Comparison of ENCODE assay signal across 26 mouse cellular contexts in genomic region chr5:5354684-5355368, GRCm38 (mm10).
DNase-seq lines count a peak whose midpoint lies in the region; ATAC-seq and TF ChIP-seq lines count a peak whose summit lies in the region.
"Had no signal": no experiment of that assay in that cellular context is flagged by ENCODE, and none has a peak within 500 bp of the region (broad histone marks: within the 10 kb centered on the region; RNA-seq: fewer than 3 reads in every experiment).

No protein-coding gene starts in this region.

- TF ChIP-seq EP300 in CH12.LX (IDR thresholded peaks at IDR 0.05; ENCODE audit: low read length), result no peak

- no peak overlapping the region for H3K27ac ChIP-seq in kidney, embryonic 14.5 days (ENCODE audit: low read depth, low read length)
- H3K27ac ChIP-seq in kidney, adult 2 months (ENCODE audit: insufficient read depth, low read depth, low read length), result no peak overlapping the region
- no peak overlapping the region for H3K27ac ChIP-seq in kidney, embryonic 16.5 days (ENCODE audit: low read length)
- no peak overlapping the region for H3K27ac ChIP-seq in lung, embryonic 16.5 days (ENCODE audit: low read length)
- no peak overlapping the region for H3K27ac ChIP-seq in CH12.LX (ENCODE audit: insufficient read depth, low read depth)
- H3K27ac ChIP-seq: embryonic facial prominence, embryonic 13.5 days; embryonic facial prominence, embryonic 15.5 days; forebrain, embryonic 10.5 days; forebrain, embryonic 12.5 days had no signal

- H3K36me3 ChIP-seq in kidney, embryonic 14.5 days (ENCODE audit: control insufficient read depth, insufficient read depth, low read length), result no peaks in the 10 kb centered on the region
- no peaks in the 10 kb centered on the region for H3K36me3 ChIP-seq in kidney, adult 2 months (ENCODE audit: control insufficient read depth, insufficient read depth, low read length)
- no peaks in the 10 kb centered on the region for H3K36me3 ChIP-seq in kidney, embryonic 16.5 days (ENCODE audit: insufficient read depth, low read length)
- 0 out of 2 replicates have a peak, but pooled peaks cover 2% of the 10 kb centered on the region for H3K36me3 ChIP-seq in lung, embryonic 16.5 days (ENCODE audit: control insufficient read depth, insufficient read depth, low read length)
- peaks cover 0 to 12% of the 10 kb centered on the region in 2 experiments for H3K36me3 ChIP-seq in CH12.LX (replicated peaks in 1 of 2; ENCODE audit: control insufficient read depth in 1 of 2, insufficient read depth in 1 of 2, low read length in 1 of 2)
- H3K36me3 ChIP-seq: embryonic facial prominence, embryonic 13.5 days; embryonic facial prominence, embryonic 15.5 days; forebrain, embryonic 10.5 days had no signal

- in situ Hi-C loops in CH12.LX (cut with MboI; ENCODE audit: low pct_ligation_motif_present, low pct_unique_long_range_greater_than_20kb, low sequenced_read_pairs), result loop anchor here (25.0 kb wide), 1 partner anchor 393 kb away; no protein-coding TSS in a partner anchor

- 9% methylated on average over 5 of the region's 5 CpGs for WGBS in kidney, embryonic 14.5 days
- 29% methylated on average over 5 of the region's 5 CpGs for WGBS in kidney, adult 2 months
- 9% methylated on average over 5 of the region's 5 CpGs for WGBS in kidney, embryonic 16.5 days
- 23% methylated on average over 5 of the region's 5 CpGs for WGBS in lung, embryonic 16.5 days

- DNase-seq in kidney, adult 2 months, result no peak
- no peak for DNase-seq in kidney, postnatal 4 days
- no peak for DNase-seq in lung, adult 18-20 months
- DNase-seq in CH12.LX (ENCODE audit: extremely low read depth), result no peak
- DNase-seq in left cerebral cortex, adult 18-20 months (ENCODE audit: low spot score in 2 of 2), result no peak
- DNase-seq: adrenal gland, adult 2 months; adrenal gland, postnatal 10 days; adrenal gland, postnatal 25 days; B cell, adult 2 months; cerebellum, adult 11 months; cerebellum, adult 18-20 months; cerebellum, adult 8-10 months; cerebellum, adult 9-11 months; cerebellum, postnatal 14 days; cerebellum, postnatal 36 days; embryo, embryonic 11 days had no signal

- no peak for TF ChIP-seq RAD21 in CH12.LX (IDR thresholded peaks at IDR 0.05; ENCODE audit: low read depth, low read length)

- no peaks in the 10 kb centered on the region for H3K9me3 ChIP-seq in kidney, embryonic 14.5 days (ENCODE audit: control insufficient read depth, low read length)
- H3K9me3 ChIP-seq in kidney, embryonic 16.5 days (ENCODE audit: low read length), result peaks cover 3% of the 10 kb centered on the region; the same call in 1 of the 2 replicates
- no peaks in the 10 kb centered on the region for H3K9me3 ChIP-seq in lung, embryonic 16.5 days (ENCODE audit: control insufficient read depth, low read length)
- H3K9me3 ChIP-seq in CH12.LX (replicated peaks; ENCODE audit: low read length), result no peaks in the 10 kb centered on the region
- H3K9me3 ChIP-seq: embryonic facial prominence, embryonic 13.5 days; embryonic facial prominence, embryonic 15.5 days; forebrain, embryonic 10.5 days; forebrain, embryonic 12.5 days had no signal

- no peak for TF ChIP-seq CTCF in kidney, adult 2 months (conservative IDR thresholded peaks at IDR 0.05; ENCODE audit: insufficient read depth, insufficient read length, low read depth, low read length)
- no peak for TF ChIP-seq CTCF in CH12.LX (conservative IDR thresholded peaks at IDR 0.05 in 1 of 2, IDR thresholded peaks at IDR 0.05 in 1 of 2; ENCODE audit: low read depth in 2 of 2, low read length in 2 of 2)

- H3K4me3 ChIP-seq in kidney, embryonic 14.5 days (ENCODE audit: low read length), result no peak overlapping the region
- H3K4me3 ChIP-seq in kidney, adult 2 months (ENCODE audit: insufficient read depth, low read depth, low read length), result no peak overlapping the region
- no peak overlapping the region for H3K4me3 ChIP-seq in kidney, embryonic 16.5 days (ENCODE audit: low read length)
- H3K4me3 ChIP-seq in lung, embryonic 16.5 days (ENCODE audit: low read length), result no peak overlapping the region
- no peak overlapping the region for H3K4me3 ChIP-seq in CH12.LX (replicated peaks in 1 of 3; ENCODE audit: low read depth in 2 of 3, low read length in 2 of 3, poor library complexity in 1 of 3)
- H3K4me3 ChIP-seq: embryonic facial prominence, embryonic 13.5 days; embryonic facial prominence, embryonic 15.5 days; erythroblast, embryonic 14.5 days; forebrain, embryonic 10.5 days; forebrain, embryonic 12.5 days had no signal

- dilution Hi-C loops in CH12.LX (cut with MboI; ENCODE audit: extremely low pct_ligation_motif_present, extremely low pct_unique_long_range_greater_than_20kb, low sequenced_read_pairs), result no loop called here

- H3K4me1 ChIP-seq in kidney, embryonic 14.5 days (ENCODE audit: control insufficient read depth, insufficient read depth, low read length), result peaks cover 6% of the 10 kb centered on the region; the same call in 1 of the 2 replicates
- no peaks in the 10 kb centered on the region for H3K4me1 ChIP-seq in kidney, adult 2 months (ENCODE audit: control insufficient read depth, insufficient read depth, low read length)
- peaks cover 12% of the 10 kb centered on the region for H3K4me1 ChIP-seq in kidney, embryonic 16.5 days (ENCODE audit: insufficient read depth, low read length)
- peaks cover 23% of the 10 kb centered on the region for H3K4me1 ChIP-seq in lung, embryonic 16.5 days (replicated peaks; ENCODE audit: control insufficient read depth, insufficient read depth, low read length)
- peaks cover 0 to 9% of the 10 kb centered on the region in 2 experiments; a peak in 2 of 4 replicates for H3K4me1 ChIP-seq in CH12.LX (ENCODE audit: control insufficient read depth in 1 of 2, insufficient read depth in 2 of 2)
- H3K4me1 ChIP-seq: embryonic facial prominence, embryonic 15.5 days; forebrain, embryonic 12.5 days had no signal

- H3K27me3 ChIP-seq in kidney, embryonic 14.5 days (ENCODE audit: control insufficient read depth, insufficient read depth, low read length), result no peaks in the 10 kb centered on the region
- no peaks in the 10 kb centered on the region for H3K27me3 ChIP-seq in kidney, adult 2 months (replicated peaks; ENCODE audit: control insufficient read depth, insufficient read depth, low read length)
- no peaks in the 10 kb centered on the region for H3K27me3 ChIP-seq in kidney, embryonic 16.5 days (ENCODE audit: insufficient read depth, low read length)
- H3K27me3 ChIP-seq in lung, embryonic 16.5 days (ENCODE audit: control insufficient read depth, insufficient read depth, low read depth, low read length), result no peaks in the 10 kb centered on the region
- H3K27me3 ChIP-seq in CH12.LX (replicated peaks), result no peaks in the 10 kb centered on the region
- H3K27me3 ChIP-seq: embryonic facial prominence, embryonic 13.5 days; embryonic facial prominence, embryonic 15.5 days; forebrain, embryonic 12.5 days had no signal

- no peak overlapping the region for H3K4me2 ChIP-seq in kidney, embryonic 14.5 days (replicated peaks; ENCODE audit: low read depth, low read length)
- no peak overlapping the region for H3K4me2 ChIP-seq in kidney, embryonic 16.5 days (replicated peaks; ENCODE audit: low read depth, low read length)
- H3K4me2 ChIP-seq in lung, embryonic 16.5 days (ENCODE audit: low read depth, low read length), result no peak overlapping the region
- peak overlapping the region; percentile 13; the same call in 1 of the 2 replicates for H3K4me2 ChIP-seq in CH12.LX (ENCODE audit: insufficient read depth, low read depth, poor library complexity, severe bottlenecking)
- H3K4me2 ChIP-seq: embryonic facial prominence, embryonic 13.5 days; embryonic facial prominence, embryonic 15.5 days; forebrain, embryonic 12.5 days had no signal

- no peak overlapping the region for H3K9ac ChIP-seq in kidney, embryonic 14.5 days (ENCODE audit: low read depth, low read length)
- no peak overlapping the region for H3K9ac ChIP-seq in kidney, embryonic 16.5 days (replicated peaks; ENCODE audit: low read length)
- no peak overlapping the region for H3K9ac ChIP-seq in lung, embryonic 16.5 days (ENCODE audit: low read length)
- no peak overlapping the region for H3K9ac ChIP-seq in CH12.LX (ENCODE audit: insufficient read depth, low read depth)
- H3K9ac ChIP-seq: embryonic facial prominence, embryonic 13.5 days; embryonic facial prominence, embryonic 15.5 days; forebrain, embryonic 12.5 days had no signal

- peak; percentile 79; the same call in 1 of the 2 replicates for ATAC-seq in kidney, embryonic 14.5 days (ENCODE audit: low FRiP score, low TSS enrichment)
- ATAC-seq in kidney, embryonic 16.5 days (ENCODE audit: low FRiP score, low TSS enrichment), result peak; percentile 65; the same call in 1 of the 2 replicates
- ATAC-seq in lung, embryonic 16.5 days (ENCODE audit: low read depth), result 0 out of 2 replicates have a peak, but pooled peaks have one; percentile 16
- ATAC-seq: CD4-positive, CD25-positive, alpha-beta regulatory T cell, adult 4 months; forebrain, embryonic 14.5 days had no signal

- no peaks in the 10 kb centered on the region; the same call in 1 of the 2 replicates for H3K79me2 ChIP-seq in CH12.LX (replicated peaks; ENCODE audit: control insufficient read depth, extremely low read depth, insufficient read depth, poor library complexity, severe bottlenecking)

- no peak for TF ChIP-seq POLR2A in kidney, adult 2 months (IDR thresholded peaks at IDR 0.05; ENCODE audit: low read depth, low read length)
- no peak for TF ChIP-seq POLR2A in CH12.LX (IDR thresholded peaks at IDR 0.05; ENCODE audit: low read depth, low read length)

TF ChIP-seq in CH12.LX, 34 proteins besides CTCF, POLR2A, EP300 and RAD21:
- TF ChIP-seq TBP (conservative IDR thresholded peaks at IDR 0.05; ENCODE audit: low read depth, low read length) (no peak), RCOR1 (conservative IDR thresholded peaks at IDR 0.05; ENCODE audit: low read depth, low read length) (no peak), MYC (IDR thresholded peaks at IDR 0.05; ENCODE audit: low read depth, low read length) (no peak), NRF1 (IDR thresholded peaks at IDR 0.05; ENCODE audit: low read depth, low read length) (no peak), ELF1 (IDR thresholded peaks at IDR 0.05; ENCODE audit: low read depth, low read length) (no peak), UBTF (IDR thresholded peaks at IDR 0.05; ENCODE audit: low read depth, low read length) (no peak), MAZ (IDR thresholded peaks at IDR 0.05; ENCODE audit: low read depth, low read length) (no peak), IRF4 (IDR thresholded peaks at IDR 0.05; ENCODE audit: low read depth, low read length) (no peak), KAT2A (IDR thresholded peaks at IDR 0.05; ENCODE audit: insufficient replicate concordance, low read length) (no peak), CHD2 (IDR thresholded peaks at IDR 0.05; ENCODE audit: low read length) (no peak), JUN (IDR thresholded peaks at IDR 0.05; ENCODE audit: insufficient read depth, low read depth, low read length) (no peak)

Comparison
In these comparisons a context has a peak if more than half of its experiments do, and no peak if none do; other contexts are left out.
1. ATAC-seq: peak in every context shown above with its lines; median percentile 79 in kidney, embryonic 14.5 days; 65 in kidney, embryonic 16.5 days; 16 in lung, embryonic 16.5 days.